Mouse (Mus musculus): ENCODE measurements around the gene A830005F24Rik.
A peak's percentile ranks its signal among the peaks of the same experiment; 100 is the strongest.

- TF ChIP-seq MAX (IDR thresholded peaks at IDR 0.05; ENCODE audit: low read length) (peak; percentile 93), ZKSCAN1 (IDR thresholded peaks at IDR 0.05; ENCODE audit: low read depth, low read length) (no peak), CTCF (IDR thresholded peaks at IDR 0.05 in 2 of 3, conservative IDR thresholded peaks at IDR 0.05 in 1 of 3; ENCODE audit: control insufficient read depth in 1 of 3, insufficient read depth in 1 of 3, low read depth in 2 of 3, low read length in 3 of 3, poor library complexity in 1 of 3, severe bottlenecking in 1 of 3) (no peak), MEF2A (IDR thresholded peaks at IDR 0.05; ENCODE audit: extremely low read depth, insufficient replicate concordance, low read depth, low read length, poor library complexity, severe bottlenecking) (no peak), TAL1 (IDR thresholded peaks at IDR 0.05; ENCODE audit: low read length) (no peak), ELF1 (IDR thresholded peaks at IDR 0.05; ENCODE audit: low read depth, low read length) (no peak), CHD1 (IDR thresholded peaks at IDR 0.05; ENCODE audit: low read depth, low read length) (no peak), TBP (IDR thresholded peaks at IDR 0.05; ENCODE audit: low read depth, low read length) (peak; percentile 38), HCFC1 (IDR thresholded peaks at IDR 0.05; ENCODE audit: low read depth, low read length) (0 out of 2 replicates have a peak, but pooled peaks have one; percentile 44), POLR2A (IDR thresholded peaks at IDR 0.05; ENCODE audit: control insufficient read depth in 1 of 2, insufficient read depth in 1 of 2, low read depth in 1 of 2, low read length in 2 of 2, poor library complexity in 1 of 2) (peak in 1 of 2 experiments; percentile 59; a peak in 2 of 4 replicates), EP300 (IDR thresholded peaks at IDR 0.05; ENCODE audit: low read depth in 1 of 2, low read length in 2 of 2) (peak; percentile 21 to 36), ZNF384 (IDR thresholded peaks at IDR 0.05; ENCODE audit: low read depth, low read length) (no peak)
Observed at GRCm38 (mm10) chr13:48552181-48553090, 39.1 kb downstream of the A830005F24Rik start.

Measured in MEL (cell line).